Mouse (Mus musculus) left cerebral cortex, adult 8-10 months (tissue): ENCODE results near the gene Irak3. TPM values are rescaled to one million over a fixed set of nuclear protein-coding genes. Genes with fewer than 3 reads are reported as not detected.
"Not testable (repeated sequence)": the region's sequence is repeated elsewhere in the genome, so short reads cannot be mapped to it uniquely, and the experiment has no call there.

Experiments used
- DNase-seq, 2 experiments: peaks; one replicate each; pipeline ENCODE4 v3.0.0; 2022; ENCODE audit warnings: low spot score in 2 of 2
- total RNA-seq, 4 experiments: library from RNA; stranded (reverse); gene quantifications; 2 replicates each; pipeline ENCODE4 v1.2.4; 2022

Irak3 gene
- 1 to 10 TPM; 1.5 to 3.4 (median 2.2) TPM for total RNA-seq

- peak; percentile 33 to 72 for DNase-seq
These were observed at the start of gene Irak3 for GRCm38 (mm10) chr10:120201961-120202402. Irak3 (minus strand) TSS chr10:120202130.

- no peak for DNase-seq
These were observed 49.2 kb upstream of the Irak3 start for GRCm38 (mm10) chr10:120250911-120251683.

DNA sequence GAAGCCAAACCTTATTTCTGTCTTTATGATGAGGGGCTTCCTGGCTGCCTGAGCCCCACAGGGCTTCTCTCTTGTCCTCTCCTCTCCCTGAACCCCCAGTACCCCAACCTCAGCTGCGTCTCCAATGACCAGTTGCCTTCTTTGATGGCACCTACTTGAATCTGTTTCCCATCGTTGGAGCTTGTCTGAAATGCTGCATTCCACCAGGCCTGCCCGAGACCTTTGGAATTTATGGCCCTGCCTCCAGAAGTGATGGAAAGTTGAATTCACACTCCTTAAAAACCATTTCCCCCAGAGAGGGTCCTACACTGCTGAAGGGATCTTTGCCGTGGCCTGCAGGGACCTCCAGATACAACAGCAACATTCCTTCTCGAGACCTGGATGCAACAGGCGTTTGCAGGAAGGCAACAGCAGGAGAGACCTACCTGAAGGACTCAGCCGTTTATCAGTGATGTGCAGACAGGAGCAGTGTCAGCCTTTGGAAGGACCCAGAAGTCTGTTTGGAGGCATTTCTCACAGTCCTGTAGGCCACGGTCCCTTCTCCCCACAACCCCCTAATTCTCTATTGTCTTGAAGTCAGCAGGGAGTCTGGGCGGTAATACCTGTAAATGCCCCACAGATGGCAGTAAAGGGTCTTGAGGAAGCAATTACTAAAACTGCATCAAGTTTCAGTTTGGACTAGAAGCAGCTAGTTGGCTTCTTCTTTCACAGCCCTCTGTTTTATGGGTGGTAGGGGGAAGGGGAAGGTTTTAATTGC is 45.2 kb upstream of the Irak3 start:
- DNase-seq: no peak

- DNase-seq: no peak
These were observed 43.8 kb upstream of the Irak3 start for GRCm38 (mm10) chr10:120245681-120246080.

DNA sequence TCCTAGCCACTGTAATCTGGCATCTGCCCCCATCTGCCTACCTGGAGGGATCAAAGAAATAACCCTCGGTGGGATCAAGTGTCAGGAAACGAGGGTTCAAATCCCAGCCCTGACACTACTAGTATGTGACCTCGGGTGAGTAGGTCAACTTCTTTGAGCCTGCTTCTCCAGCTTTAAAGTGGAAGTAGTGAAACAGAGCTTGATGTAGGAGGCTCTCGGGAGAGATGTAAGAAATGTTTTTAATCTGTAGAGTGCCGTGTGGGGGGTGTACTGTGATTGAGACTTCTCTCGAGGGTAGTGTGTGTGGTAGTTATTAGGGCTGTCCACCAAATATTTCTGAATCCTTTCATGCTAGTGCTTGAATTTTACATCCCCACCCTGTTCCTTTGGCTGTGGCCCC is 40.5 kb upstream of the Irak3 start:
- DNase-seq: no peak

DNA sequence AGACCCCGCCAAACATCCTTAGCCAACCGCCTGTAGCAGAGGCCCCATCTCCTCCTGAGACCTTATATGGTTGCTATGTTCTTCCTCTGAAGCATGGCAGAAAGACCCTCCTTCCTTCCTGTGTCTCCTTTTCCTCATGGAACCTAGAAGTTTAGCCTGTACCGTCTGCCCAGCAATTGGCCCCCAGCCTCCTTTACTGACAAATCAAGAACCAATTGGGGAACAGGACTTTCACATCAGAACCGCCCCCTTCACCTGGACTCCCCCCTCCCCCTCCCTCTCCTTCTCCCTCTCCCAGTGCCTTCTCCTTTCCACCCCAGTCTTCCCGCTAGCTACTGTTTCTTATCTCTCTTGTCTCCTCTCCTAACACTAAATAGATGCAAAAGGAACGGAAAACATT is 37.5 kb upstream of the Irak3 start:
- DNase-seq: no peak

- DNase-seq: no peak
These were observed 36.3 kb upstream of the Irak3 start for GRCm38 (mm10) chr10:120238241-120238640.

GRCm38 (mm10) chr10:120236855-120237254 is 34.9 kb upstream of the Irak3 start:
- no peak for DNase-seq

- peak in 1 of 2 experiments; percentile 25 for DNase-seq
These were observed 31.9 kb upstream of the Irak3 start for GRCm38 (mm10) chr10:120233655-120234367.

- peak in 1 of 2 experiments; percentile 23 for DNase-seq
These were observed 29.8 kb upstream of the Irak3 start for GRCm38 (mm10) chr10:120231718-120232117.

DNA sequence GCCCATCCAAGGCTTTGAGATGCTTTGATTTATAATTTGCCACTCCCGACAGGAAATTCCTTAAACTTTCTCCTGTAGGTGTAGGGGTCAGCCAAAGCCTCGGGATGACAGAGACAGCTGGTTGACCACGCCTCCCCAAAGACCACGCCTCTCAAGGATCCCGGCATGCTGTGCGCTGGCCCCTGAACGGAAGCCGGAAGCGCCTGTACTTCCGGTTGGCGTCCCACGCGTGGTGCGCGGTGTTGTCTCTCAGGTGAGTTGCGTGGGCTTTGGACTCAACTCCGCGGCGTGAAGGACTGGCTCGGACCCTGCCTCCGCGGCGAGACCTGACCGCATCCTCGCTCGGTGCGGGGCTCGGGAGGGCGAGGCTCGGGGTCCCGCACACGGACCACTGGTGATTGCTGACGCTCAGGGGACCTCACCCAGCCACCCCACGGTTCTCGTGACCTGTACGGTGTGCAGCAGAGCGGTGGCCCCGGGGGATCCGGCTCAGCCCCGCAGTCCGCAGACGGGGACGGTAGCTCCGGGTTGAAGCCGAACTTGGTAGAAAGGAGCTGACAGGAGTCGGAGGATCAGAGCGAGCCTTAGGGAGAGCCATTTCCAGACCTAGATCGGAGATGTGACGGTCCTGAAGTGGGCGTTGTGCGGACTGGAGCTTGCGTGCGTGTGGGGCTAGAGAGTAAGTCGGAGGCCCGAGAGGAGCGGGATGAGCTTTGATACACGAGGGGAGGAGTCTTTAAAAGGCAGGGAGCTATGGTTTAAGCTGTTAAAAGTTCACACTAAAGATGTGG is 25.1 kb upstream of the Irak3 start, which contains the start of gene Llph:
TSS of gene Llph (plus strand) at position 200 of the 791 bp plus-strand sequence.
- DNase-seq: peak; percentile 74 to 77

DNA sequence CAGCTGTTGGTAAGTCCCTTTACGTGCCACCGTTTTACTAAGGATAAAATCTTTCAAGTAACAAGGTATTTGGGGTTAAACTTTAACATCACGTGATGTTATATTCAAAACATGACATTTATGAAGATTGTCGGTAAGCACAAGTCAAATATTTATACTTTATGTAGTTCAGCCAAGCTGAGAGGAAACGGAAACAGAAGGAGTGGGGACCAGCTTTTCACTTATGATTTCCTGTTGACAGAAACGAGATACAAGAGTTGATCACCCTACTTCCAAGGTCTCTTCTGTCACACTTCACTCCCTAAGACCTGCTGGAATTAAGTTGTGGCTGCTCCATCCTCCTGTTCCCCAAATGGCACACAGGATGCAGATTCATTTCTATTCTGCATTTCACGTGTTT is 18.8 kb upstream of the Irak3 start:
- DNase-seq: no peak

DNA sequence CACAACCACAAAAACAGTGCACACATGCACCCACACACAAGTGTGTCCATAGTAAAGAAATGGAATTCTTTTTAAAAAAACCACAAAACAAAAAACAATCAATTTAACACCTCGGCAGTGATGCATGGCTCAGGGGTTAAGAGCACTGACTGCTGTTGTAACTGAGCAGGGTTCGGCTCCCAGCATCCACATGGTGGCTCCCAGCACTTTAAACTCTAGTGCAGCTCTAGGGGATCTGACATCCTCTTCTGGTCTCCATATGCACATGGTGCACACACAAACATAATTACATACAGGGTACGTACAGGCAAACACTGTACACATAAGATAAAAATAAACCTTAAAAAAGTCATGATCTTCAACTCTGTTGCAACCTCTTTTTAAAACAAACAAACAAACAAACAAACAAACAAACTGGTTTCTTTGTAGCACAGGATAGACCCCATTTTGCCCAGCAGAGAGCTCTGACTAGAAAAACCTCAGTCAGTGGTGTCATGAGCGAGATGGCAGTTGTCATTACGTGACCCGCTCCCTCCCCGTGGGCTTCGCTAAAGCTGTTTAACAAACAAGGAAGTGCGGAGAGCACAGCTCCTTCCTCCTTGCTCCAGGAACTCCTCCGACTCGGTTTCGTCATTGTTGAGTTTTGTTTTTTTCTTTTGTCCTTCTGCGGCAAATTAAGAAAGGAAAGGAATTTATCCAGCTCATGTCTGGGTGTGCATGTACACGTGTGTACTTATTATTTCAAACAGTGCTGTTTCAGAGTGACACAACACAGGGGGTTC is 17.8 kb upstream of the Irak3 start:
- no peak for DNase-seq

DNA sequence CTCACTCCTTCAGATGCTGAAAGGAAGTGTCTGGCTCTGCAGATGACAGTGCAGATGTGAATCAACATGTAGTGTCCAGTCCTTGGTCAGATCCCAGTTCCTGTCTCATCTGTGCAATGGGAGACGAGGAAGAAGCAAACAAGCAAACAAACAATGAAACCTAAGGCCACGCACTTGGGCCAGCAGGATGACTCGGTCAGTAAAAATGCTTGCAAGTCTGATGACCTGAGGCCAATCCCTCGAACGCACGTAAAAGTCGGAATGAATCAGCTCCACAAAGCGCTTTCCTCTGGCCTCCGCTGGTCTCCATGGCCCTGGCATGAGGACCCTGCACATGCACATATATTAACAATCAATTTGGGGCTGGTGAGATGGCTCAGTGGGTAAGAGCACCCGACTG is 17.1 kb upstream of the Irak3 start:
- DNase-seq: no peak

DNA sequence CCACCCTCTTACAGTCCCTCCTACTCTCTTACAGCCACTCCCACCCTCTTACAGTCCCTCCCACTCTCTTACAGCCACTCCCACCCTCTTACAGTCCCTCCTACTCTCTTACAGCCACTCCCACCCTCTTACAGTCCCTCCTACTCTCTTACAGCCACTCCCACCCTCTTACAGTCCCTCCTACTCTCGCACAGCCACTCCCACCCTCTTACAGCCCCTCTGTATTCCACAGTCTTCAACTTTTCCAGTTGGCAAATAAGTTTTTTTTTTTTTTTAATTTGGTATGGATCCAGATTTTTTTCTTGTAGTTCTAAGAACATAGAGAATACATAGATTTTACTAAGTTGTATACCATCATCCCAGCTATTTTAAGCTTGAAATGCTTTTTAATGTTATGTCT is 15.2 kb upstream of the Irak3 start:
- DNase-seq: not testable (repeated sequence)

DNA sequence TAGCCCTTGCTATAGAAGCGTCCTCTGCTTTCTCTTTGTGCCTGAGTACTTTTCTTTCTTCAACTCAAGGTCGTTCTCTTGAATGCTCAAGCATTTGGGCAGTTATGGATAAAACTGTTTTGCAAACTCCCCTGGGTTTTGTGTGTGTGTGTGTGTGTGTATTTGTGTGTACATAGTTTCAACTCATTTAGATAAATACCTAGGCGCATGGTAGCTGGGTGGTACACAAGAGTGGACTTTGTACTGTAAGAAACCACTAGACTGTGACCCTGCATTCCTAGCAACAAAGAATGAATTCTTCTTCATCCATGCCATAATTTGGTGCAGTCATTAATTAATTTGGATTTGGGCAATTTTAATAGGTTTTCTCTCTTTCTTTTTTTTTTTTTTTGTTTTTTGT is 8.2 kb upstream of the Irak3 start:
- no peak for DNase-seq

DNA sequence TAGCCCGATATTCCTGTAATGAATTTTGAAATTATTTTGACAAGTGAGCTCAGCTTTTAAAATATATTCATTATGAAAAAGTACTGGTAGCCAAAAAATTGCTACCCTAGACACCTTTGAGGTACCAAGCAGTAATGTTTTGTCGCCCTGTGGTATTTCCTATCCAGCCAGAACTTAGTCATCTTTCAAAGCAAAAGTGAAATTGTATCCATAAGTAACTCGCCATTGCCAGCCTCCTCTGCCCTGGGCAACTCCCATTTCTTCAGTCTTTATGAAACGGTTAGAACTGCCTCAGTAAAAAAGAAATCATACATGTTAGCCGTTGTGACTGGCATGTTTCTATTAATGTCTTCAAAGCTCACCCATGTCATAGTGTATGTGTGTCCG is 7.6 kb upstream of the Irak3 start:
- no peak for DNase-seq

- peak; percentile 78 to 88 for DNase-seq
These were observed 6.9 kb upstream of the Irak3 start for GRCm38 (mm10) chr10:120208575-120209538.

GRCm38 (mm10) chr10:120208015-120208414 is 6.1 kb upstream of the Irak3 start:
- DNase-seq: no peak
